Mouse (Mus musculus) brown adipose tissue, adult 24 weeks (tissue): ENCODE measurements around the gene Dclk1. TPM values are rescaled to one million over a fixed set of nuclear protein-coding genes. Genes with fewer than 3 reads are reported as not detected.
A peak's percentile ranks its signal among the peaks of the same experiment; 100 is the strongest.

Experiments used
- H3K27ac ChIP-seq: fragments of 200-500 bp; replicated peaks from 2 replicates; pipeline ENCODE4 v1.5.1; 2012; ENCODE audit warnings: low read depth, mild to moderate bottlenecking, low read length
- H3K4me1 ChIP-seq: fragments of 200-500 bp; 2 replicates; pipeline ENCODE4 v1.6.1; 2012; ENCODE audit warnings: low read length, mixed read lengths; ENCODE audit not compliant: control insufficient read depth, insufficient read depth, insufficient read length
- H3K4me3 ChIP-seq: fragments of 200-500 bp; 2 replicates; pipeline ENCODE4 v1.5.1; 2012; ENCODE audit warnings: low read depth, mild to moderate bottlenecking, low read length, moderate library complexity; ENCODE audit not compliant: insufficient read depth
- polyA plus RNA-seq: library from polyadenylated mRNA; stranded (reverse); fragments of >200 nt; gene quantifications from 2 replicates; pipeline ENCODE4 v1.2.4, GENCODE M21; 2012; ENCODE audit not compliant: missing spikeins, insufficient read depth, insufficient read length

Dclk1 gene
- polyA plus RNA-seq, 1 experiment = 2.6 TPM

DNA sequence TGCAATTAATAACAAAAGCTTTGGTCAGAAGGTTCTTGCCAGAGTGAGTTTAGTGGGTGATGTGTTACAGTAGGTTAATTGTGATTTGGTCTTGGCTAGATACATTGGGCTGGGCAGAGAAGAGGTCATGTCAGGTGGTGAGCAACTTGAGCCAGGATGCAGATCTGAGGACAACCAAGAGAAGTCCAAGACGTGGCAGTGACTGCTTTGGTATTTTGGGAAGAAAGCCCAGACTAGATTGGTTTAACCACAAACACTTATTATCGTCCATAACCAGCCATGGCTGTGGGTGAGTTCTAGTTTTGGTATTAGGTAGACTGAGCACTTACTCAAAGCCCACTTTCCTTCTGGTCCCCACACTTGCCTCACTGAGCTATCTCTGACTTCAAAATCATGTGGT, 287.2 kb downstream of the Dclk1 start:
- no peaks in the 10 kb centered on the region for H3K4me1 ChIP-seq
- H3K27ac ChIP-seq = no peak overlapping the region
- H3K4me3 ChIP-seq = no peak overlapping the region

DNA sequence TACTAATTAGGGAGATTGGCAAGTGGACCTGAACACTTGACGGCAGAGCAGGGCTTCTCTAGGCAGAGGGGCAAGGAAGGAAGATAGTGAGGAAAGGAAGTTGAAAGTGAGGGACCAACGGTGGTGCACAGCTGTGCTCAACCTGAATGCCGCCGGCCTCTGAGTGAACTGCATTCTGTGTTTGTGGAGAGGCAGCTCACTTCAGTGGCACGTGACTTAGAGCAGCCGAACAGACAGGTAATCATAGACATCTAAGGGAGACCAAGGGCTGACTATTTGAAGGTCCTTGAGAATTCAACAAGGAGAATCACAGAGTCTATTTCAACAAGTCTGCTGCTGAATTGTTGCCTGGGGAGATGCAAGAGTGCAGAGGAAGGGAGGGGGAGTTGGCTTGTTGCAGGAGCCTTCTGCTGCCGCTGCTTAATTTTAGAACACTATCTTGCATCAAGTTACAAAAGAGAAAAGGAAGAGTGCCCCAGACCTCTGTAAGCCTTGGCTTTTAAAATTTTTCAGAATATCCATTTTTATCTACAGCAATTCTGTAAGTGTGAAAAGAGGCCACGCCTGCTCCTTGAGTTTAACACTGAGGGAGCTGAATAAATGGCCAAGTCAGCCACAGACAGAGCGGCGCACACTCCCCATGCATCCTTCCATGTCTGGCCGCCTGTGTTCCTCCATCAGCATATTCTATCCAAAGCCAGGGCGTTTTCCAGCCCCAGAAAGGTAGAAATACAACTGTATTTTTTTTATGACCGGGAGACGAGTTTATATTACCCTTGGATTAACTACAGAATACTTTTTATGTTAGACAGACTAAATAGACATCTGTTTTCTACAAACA, 289.3 kb downstream of the Dclk1 start:
- no peak overlapping the region for H3K4me3 ChIP-seq
- no peaks in the 10 kb centered on the region for H3K4me1 ChIP-seq
- H3K27ac ChIP-seq = no peak overlapping the region

DNA sequence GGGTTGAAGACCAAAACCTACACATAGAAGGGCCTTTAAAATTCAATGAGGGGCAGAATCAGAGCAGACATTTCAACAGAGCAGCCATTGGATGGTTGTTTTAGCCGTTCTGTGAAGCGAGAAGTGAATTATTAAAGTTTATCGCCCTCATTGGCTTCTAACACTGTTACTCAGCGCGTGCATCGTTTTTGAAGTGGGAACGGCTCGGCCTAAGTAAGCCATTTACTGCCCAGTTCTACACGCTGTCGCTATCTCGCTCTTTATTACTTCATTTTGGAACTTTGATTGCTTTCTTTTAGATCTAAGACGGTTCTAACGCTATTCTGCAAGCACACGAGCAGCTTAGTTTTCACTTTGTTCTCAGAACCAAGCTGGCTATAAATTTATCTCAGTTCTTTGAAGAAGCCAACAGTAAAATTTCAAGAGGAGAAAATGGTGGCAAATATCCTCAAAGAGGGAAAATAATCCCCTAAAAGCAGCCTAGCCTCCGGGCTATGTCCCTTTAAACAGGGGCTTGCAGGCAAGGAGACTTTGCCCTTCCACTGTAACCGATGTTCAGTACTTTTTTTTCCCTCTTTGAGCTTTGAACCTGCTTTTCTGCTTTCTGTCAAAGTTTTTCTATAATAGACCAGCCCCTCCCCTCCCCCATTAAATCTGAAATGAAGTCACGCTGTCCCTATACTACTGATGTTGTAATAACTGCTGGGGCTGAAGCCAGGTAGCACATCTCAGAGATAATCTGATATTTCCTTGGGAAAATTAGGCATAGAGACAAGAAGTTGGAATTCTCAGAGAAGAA, 290.2 kb downstream of the Dclk1 start:
- Histone ChIP-seq H3K4me3 (no peak overlapping the region), H3K4me1 (no peaks in the 10 kb centered on the region), H3K27ac (no peak overlapping the region)

GRCm38 (mm10) chr3:55535591-55536200, 293.5 kb downstream of the Dclk1 start:
- no peak overlapping the region for H3K27ac ChIP-seq
- no peak overlapping the region for H3K4me3 ChIP-seq
- no peaks in the 10 kb centered on the region for H3K4me1 ChIP-seq

GRCm38 (mm10) chr3:55536901-55537300, 294.7 kb downstream of the Dclk1 start:
- H3K27ac ChIP-seq = no peak overlapping the region
- no peak overlapping the region for H3K4me3 ChIP-seq
- no peaks in the 10 kb centered on the region for H3K4me1 ChIP-seq

DNA sequence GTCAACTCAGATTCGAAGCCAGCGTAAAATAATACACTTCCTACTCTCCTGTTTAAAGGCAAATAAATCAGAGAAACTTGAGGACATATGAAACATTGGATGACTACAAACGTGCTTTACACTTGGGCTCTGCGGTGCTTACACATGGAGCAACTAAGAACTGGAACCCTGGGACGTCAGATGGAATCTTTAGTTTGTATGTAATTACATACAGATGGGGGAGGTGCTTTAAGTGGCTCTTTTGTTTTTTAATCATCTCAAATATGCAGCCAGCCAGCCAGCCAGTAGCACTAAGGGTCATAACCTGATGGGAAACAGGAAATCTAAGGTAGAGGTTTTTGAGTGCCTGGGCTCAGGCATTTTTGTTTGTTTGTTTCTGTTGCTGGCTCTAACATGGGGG, 295.6 kb downstream of the Dclk1 start:
- Histone ChIP-seq H3K4me1 (no peaks in the 10 kb centered on the region), H3K4me3 (no peak overlapping the region), H3K27ac (no peak overlapping the region)

- Histone ChIP-seq H3K4me3 (no peak overlapping the region), H3K4me1 (no peaks in the 10 kb centered on the region), H3K27ac (no peak overlapping the region)
These were observed 297.2 kb downstream of the Dclk1 start for GRCm38 (mm10) chr3:55539400-55539799.

- no peaks in the 10 kb centered on the region for H3K4me1 ChIP-seq
- no peak overlapping the region for H3K27ac ChIP-seq
These were observed 297.7 kb downstream of the Dclk1 start for GRCm38 (mm10) chr3:55539811-55540293.

GRCm38 (mm10) chr3:55540406-55541140, 298.4 kb downstream of the Dclk1 start:
- no peaks in the 10 kb centered on the region for H3K4me1 ChIP-seq

More at GRCm38 (mm10) chr3:55539811-55540293, 297.7 kb downstream of the Dclk1 start:
- H3K4me3 ChIP-seq = no peak overlapping the region

DNA sequence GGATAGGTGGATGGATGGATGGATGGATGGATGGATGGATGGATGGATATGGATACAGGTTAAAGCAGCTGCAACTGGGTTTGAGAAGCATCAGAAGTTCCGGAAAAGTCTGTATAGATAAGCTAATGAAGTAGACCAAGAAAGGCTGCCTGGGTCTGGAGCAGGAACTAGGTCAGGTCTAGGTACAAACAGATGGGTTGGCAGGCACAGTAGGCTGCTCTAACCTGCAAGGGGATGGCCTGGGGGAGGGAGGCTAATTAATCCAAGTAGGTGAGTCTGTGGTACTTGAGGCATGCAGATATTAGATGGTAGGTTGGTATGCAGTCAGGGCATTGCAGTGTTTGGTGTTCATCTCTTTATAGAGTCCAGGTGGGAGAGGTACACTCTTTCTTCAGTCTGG, 299.6 kb downstream of the Dclk1 start:
- H3K27ac ChIP-seq = no peak overlapping the region
- H3K4me3 ChIP-seq = no peak overlapping the region
- H3K4me1 ChIP-seq = no peaks in the 10 kb centered on the region

More at GRCm38 (mm10) chr3:55540406-55541140, 298.4 kb downstream of the Dclk1 start:
- Histone ChIP-seq H3K27ac (no peak overlapping the region), H3K4me3 (no peak overlapping the region)

GRCm38 (mm10) chr3:55542310-55542709, 300.1 kb downstream of the Dclk1 start:
- Histone ChIP-seq H3K4me3 (peak overlapping the region; percentile 16; the same call in 1 of the 2 replicates), H3K4me1 (no peaks in the 10 kb centered on the region), H3K27ac (no peak overlapping the region)

DNA sequence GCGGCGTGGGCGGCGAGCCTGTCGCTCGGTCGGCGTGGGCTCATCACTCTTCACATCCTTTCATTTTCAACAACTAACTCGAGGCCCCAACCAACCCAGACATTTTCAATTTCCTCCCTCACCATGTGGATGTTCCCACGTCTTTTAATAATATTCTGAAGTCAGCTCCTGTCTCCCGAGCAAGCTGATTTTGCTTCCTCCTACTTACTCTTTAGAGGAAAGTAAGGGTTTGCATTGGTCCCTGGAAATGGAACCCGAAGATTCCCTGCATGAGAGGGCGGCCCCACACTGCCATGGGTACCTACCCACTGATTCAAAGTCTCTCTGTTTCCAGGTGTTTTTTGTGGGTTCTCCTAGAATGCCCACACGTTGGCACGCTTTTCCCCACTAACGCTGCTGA, 300.8 kb downstream of the Dclk1 start:
- Histone ChIP-seq H3K4me1 (no peaks in the 10 kb centered on the region), H3K4me3 (peak overlapping the region; percentile 16; the same call in 1 of the 2 replicates), H3K27ac (no peak overlapping the region)

GRCm38 (mm10) chr3:55543929-55544684, 301.9 kb downstream of the Dclk1 start:
- Histone ChIP-seq H3K4me3 (no peak overlapping the region), H3K27ac (no peak overlapping the region), H3K4me1 (no peaks in the 10 kb centered on the region)

DNA sequence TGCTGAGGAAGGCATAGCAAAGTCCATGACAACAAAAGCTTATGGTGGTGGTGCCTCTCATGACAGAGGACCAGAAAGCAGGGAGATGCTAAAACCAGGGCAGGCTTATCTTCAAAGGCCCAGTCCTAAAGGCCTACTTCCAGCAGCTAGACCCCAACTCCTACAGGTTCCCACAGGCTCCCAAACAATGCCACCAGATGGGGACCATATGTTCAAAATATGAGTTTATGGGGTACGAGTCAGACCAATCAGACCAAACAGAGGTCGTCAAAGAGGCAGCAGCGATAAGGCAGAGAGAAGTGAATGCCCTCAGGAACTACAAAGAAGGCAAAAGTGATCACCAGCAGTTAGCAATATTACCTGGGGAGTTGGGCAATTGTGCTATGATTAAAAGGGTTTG, 303.1 kb downstream of the Dclk1 start:
- Histone ChIP-seq H3K4me1 (peaks cover 4% of the 10 kb centered on the region; the same call in 1 of the 2 replicates), H3K27ac (no peak overlapping the region), H3K4me3 (no peak overlapping the region)
